Comparison of ENCODE assay signal across 9 mouse cellular contexts in the genomic region with DNA sequence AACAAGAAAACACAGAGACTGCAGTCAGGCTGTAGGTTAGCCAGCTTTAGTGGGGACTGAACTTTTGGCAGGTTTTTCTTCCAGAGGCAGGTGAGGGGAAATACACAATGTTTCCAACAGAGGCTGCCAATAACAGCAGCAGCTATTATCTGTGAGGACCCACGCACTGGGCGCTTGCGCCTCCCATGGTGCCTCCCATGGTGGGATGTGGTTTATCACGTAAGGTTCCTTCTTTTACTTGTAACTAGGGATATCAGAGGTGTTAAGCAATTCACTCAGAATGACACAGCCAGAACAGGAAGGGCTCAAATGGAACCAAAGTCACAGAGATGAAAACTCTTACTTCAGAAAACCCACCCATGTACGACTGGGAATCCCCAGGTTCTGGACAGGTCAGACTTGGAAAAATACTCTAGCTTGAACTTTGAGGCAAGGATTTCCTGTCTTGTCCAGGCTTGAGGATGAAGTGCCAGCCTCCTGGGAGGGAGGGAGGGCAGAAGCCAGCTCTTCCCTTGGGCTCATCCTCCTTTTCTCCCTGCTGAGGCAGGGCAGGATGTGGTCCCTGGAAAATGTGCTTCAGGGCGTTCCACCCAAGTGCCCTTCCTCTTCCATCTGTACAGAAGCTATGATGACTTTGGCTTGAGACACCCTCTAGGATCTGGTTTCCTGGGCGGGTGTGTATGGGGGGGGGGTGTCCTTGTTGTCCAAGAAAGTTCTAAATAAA. TPM values are rescaled to one million over a fixed set of nuclear protein-coding genes. Genes with fewer than 3 reads are reported as not detected.
DNase-seq lines count a peak whose midpoint lies in the region; ATAC-seq and TF ChIP-seq lines count a peak whose summit lies in the region.
"Had no signal": no experiment of that assay in that cellular context is flagged by ENCODE, and none has a peak within 500 bp of the region (broad histone marks: within the 10 kb centered on the region; RNA-seq: fewer than 3 reads in every experiment).

No protein-coding gene starts in this region.

- no peak for ATAC-seq in forebrain, embryonic 16.5 days
- ATAC-seq in forebrain, embryonic 11.5 days (replicated peaks; ENCODE audit: low FRiP score), result no peak
- no peak for ATAC-seq in hindbrain, embryonic 16.5 days
- ATAC-seq in liver, embryonic 15.5 days (ENCODE audit: insufficient read depth), result peak; percentile 26; the same call in 1 of the 2 replicates

- H3K4me3 ChIP-seq in forebrain, embryonic 16.5 days (replicated peaks; ENCODE audit: low read length), result no peak overlapping the region
- H3K4me3 ChIP-seq in forebrain, embryonic 11.5 days (ENCODE audit: low read depth, low read length), result no peak overlapping the region
- no peak overlapping the region for H3K4me3 ChIP-seq in ES-E14 (ENCODE audit: insufficient read depth in 1 of 2, low read depth in 1 of 2, low read length in 2 of 2, poor library complexity in 1 of 2, severe bottlenecking in 1 of 2)
- H3K4me3 ChIP-seq in hindbrain, embryonic 16.5 days (ENCODE audit: low read length), result no peak overlapping the region
- H3K4me3 ChIP-seq in liver, embryonic 15.5 days (replicated peaks), result no peak overlapping the region
- H3K4me3 ChIP-seq: midbrain, embryonic 12.5 days had no signal

- H3K4me1 ChIP-seq in forebrain, embryonic 16.5 days (replicated peaks; ENCODE audit: control insufficient read depth, insufficient read depth, low read length), result peaks cover 20% of the 10 kb centered on the region
- 0 out of 2 replicates have a peak, but pooled peaks cover 4% of the 10 kb centered on the region for H3K4me1 ChIP-seq in forebrain, embryonic 11.5 days (replicated peaks; ENCODE audit: control insufficient read depth, insufficient read depth, low read length)
- H3K4me1 ChIP-seq in ES-E14 (ENCODE audit: control insufficient read depth in 2 of 2, insufficient read depth in 2 of 2, low read length in 2 of 2, poor library complexity in 1 of 2), result peaks cover 44 to 62% of the 10 kb centered on the region in 2 experiments
- peaks cover 17% of the 10 kb centered on the region for H3K4me1 ChIP-seq in hindbrain, embryonic 16.5 days (ENCODE audit: control insufficient read depth, insufficient read depth, low read depth, low read length)
- peaks cover 85% of the 10 kb centered on the region for H3K4me1 ChIP-seq in liver, embryonic 15.5 days (replicated peaks)

- H3K36me3 ChIP-seq in forebrain, embryonic 16.5 days (ENCODE audit: control insufficient read depth, insufficient read depth), result no peaks in the 10 kb centered on the region
- H3K36me3 ChIP-seq in forebrain, embryonic 11.5 days (ENCODE audit: control insufficient read depth, insufficient read depth, low read length), result no peaks in the 10 kb centered on the region
- peaks cover 3% of the 10 kb centered on the region; the same call in 1 of the 2 replicates for H3K36me3 ChIP-seq in ES-E14 (ENCODE audit: control insufficient read depth, insufficient read depth, low read length, poor library complexity, severe bottlenecking)
- H3K36me3 ChIP-seq in hindbrain, embryonic 16.5 days (ENCODE audit: control insufficient read depth, insufficient read depth, low read length), result no peaks in the 10 kb centered on the region
- no peaks in the 10 kb centered on the region for H3K36me3 ChIP-seq in liver, embryonic 15.5 days (replicated peaks)
- H3K36me3 ChIP-seq: midbrain, embryonic 12.5 days had no signal

- H3K4me2 ChIP-seq in forebrain, embryonic 16.5 days (ENCODE audit: low read length), result no peak overlapping the region
- H3K4me2 ChIP-seq in forebrain, embryonic 11.5 days (ENCODE audit: low read depth, low read length, severe bottlenecking), result no peak overlapping the region
- no peak overlapping the region for H3K4me2 ChIP-seq in hindbrain, embryonic 16.5 days (ENCODE audit: low read length)
- peak overlapping the region; percentile 48 for H3K4me2 ChIP-seq in liver, embryonic 15.5 days
- H3K4me2 ChIP-seq: midbrain, embryonic 12.5 days had no signal

- H3K9ac ChIP-seq in forebrain, embryonic 16.5 days (replicated peaks; ENCODE audit: low read depth, low read length), result no peak overlapping the region
- H3K9ac ChIP-seq in forebrain, embryonic 11.5 days (ENCODE audit: low read length), result no peak overlapping the region
- H3K9ac ChIP-seq in ES-E14 (ENCODE audit: insufficient read depth, low read depth, low read length, poor library complexity, severe bottlenecking), result peak overlapping the region; percentile 21; the same call in 1 of the 2 replicates
- no peak overlapping the region for H3K9ac ChIP-seq in hindbrain, embryonic 16.5 days (ENCODE audit: low read depth, low read length)
- H3K9ac ChIP-seq in liver, embryonic 15.5 days, result no peak overlapping the region
- H3K9ac ChIP-seq: midbrain, embryonic 12.5 days had no signal

- DNase-seq in forebrain, embryonic 11.5 days (ENCODE audit: low spot score), result no peak
- DNase-seq in ES-E14 (ENCODE audit: low read depth, low spot score), result no peak
- peak; percentile 85 for DNase-seq in testis, postnatal 14 days (ENCODE audit: low spot score)
- DNase-seq in right cerebral cortex, postnatal 4 days, result no peak
- no peak for DNase-seq in gastrocnemius, postnatal 25 days

- in situ Hi-C loops in ES-E14 (cut with MboI; ENCODE audit: low sequenced_read_pairs in 2 of 2, unreplicated experiment in 2 of 2), result no loop called here

- 55% methylated on average over 7 of the region's 7 CpGs for WGBS in forebrain, embryonic 16.5 days
- WGBS in forebrain, embryonic 11.5 days, result 55% methylated on average over 7 of the region's 7 CpGs
- 51% methylated on average over 7 of the region's 7 CpGs for WGBS in hindbrain, embryonic 16.5 days
- 15% methylated on average over 7 of the region's 7 CpGs for WGBS in liver, embryonic 15.5 days (ENCODE audit: insufficient replicate concordance)

- H3K9me3 ChIP-seq in forebrain, embryonic 16.5 days (ENCODE audit: control insufficient read depth, low read length), result no peaks in the 10 kb centered on the region
- no peaks in the 10 kb centered on the region for H3K9me3 ChIP-seq in forebrain, embryonic 11.5 days (ENCODE audit: control insufficient read depth, low read length)
- H3K9me3 ChIP-seq in ES-E14 (ENCODE audit: control insufficient read depth, insufficient read depth, low read depth, low read length), result no peaks in the 10 kb centered on the region
- no peaks in the 10 kb centered on the region for H3K9me3 ChIP-seq in hindbrain, embryonic 16.5 days (ENCODE audit: control insufficient read depth, low read length)
- no peaks in the 10 kb centered on the region for H3K9me3 ChIP-seq in liver, embryonic 15.5 days (replicated peaks)
- H3K9me3 ChIP-seq: midbrain, embryonic 12.5 days had no signal

- peak overlapping the region; percentile 44 for H3K27ac ChIP-seq in forebrain, embryonic 16.5 days (ENCODE audit: low read length)
- no peak overlapping the region for H3K27ac ChIP-seq in forebrain, embryonic 11.5 days (ENCODE audit: low read depth, low read length)
- H3K27ac ChIP-seq in ES-E14 (ENCODE audit: insufficient read depth, low read depth, low read length, poor library complexity, severe bottlenecking), result peak overlapping the region; percentile 20; the same call in 1 of the 2 replicates
- peak overlapping the region; percentile 80 for H3K27ac ChIP-seq in hindbrain, embryonic 16.5 days (ENCODE audit: low read depth, low read length)
- H3K27ac ChIP-seq in liver, embryonic 15.5 days (replicated peaks), result peak overlapping the region; percentile 78
- H3K27ac ChIP-seq: midbrain, embryonic 12.5 days had no signal

- no peaks in the 10 kb centered on the region for H3K27me3 ChIP-seq in forebrain, embryonic 16.5 days (replicated peaks; ENCODE audit: control insufficient read depth, insufficient read depth, low read length)
- no peaks in the 10 kb centered on the region for H3K27me3 ChIP-seq in forebrain, embryonic 11.5 days (ENCODE audit: control insufficient read depth, insufficient read depth, low read length)
- no peaks in the 10 kb centered on the region for H3K27me3 ChIP-seq in hindbrain, embryonic 16.5 days (replicated peaks; ENCODE audit: control insufficient read depth, insufficient read depth, low read length)
- H3K27me3 ChIP-seq in liver, embryonic 15.5 days, result no peaks in the 10 kb centered on the region
- H3K27me3 ChIP-seq: midbrain, embryonic 12.5 days had no signal

TF ChIP-seq in ES-E14, 5 proteins besides CTCF, POLR2A, EP300 and RAD21:
- TF ChIP-seq CHD2 (IDR thresholded peaks at IDR 0.05; ENCODE audit: low read depth, low read length), result no peak
- no peak for TF ChIP-seq ZC3H11A (IDR thresholded peaks at IDR 0.05; ENCODE audit: borderline replicate concordance, low read depth, low read length)
- TF ChIP-seq HCFC1 (IDR thresholded peaks at IDR 0.05; ENCODE audit: borderline replicate concordance, insufficient read depth, low read length), result no peak

RNA-seq across cellular contexts. Expression of a gene that starts 12.8 kb away (rescaled TPM):
- polyA plus RNA-seq in forebrain, embryonic 16.5 days (2015; fragmentation: Nextera tagmentation; extraction: Ambion mirVana), result 78.4 and 101 TPM in 2 replicates
- polyA plus RNA-seq in forebrain, embryonic 11.5 days (2014; fragmentation: Nextera tagmentation; extraction: Ambion mirVana), result 40.5 and 47.4 TPM in 2 replicates
- total RNA-seq in ES-E14 (2012; rRNA removed), result 228 and 374 TPM in 2 replicates
- polyA plus RNA-seq in hindbrain, embryonic 16.5 days (2015; fragmentation: Nextera tagmentation; extraction: Ambion mirVana), result 127 and 137 TPM in 2 replicates
- polyA plus RNA-seq in liver, embryonic 15.5 days (2015; fragmentation: Nextera tagmentation; extraction: Ambion mirVana), result 121 and 141 TPM in 2 replicates
- 10 to 100 TPM; 28.4 to 33.7 TPM for total RNA-seq in gastrocnemius, postnatal 25 days (2021)
